Mouse (Mus musculus) brown adipose tissue, adult 24 weeks (tissue): ENCODE data around the gene Plac9b. TPM values are rescaled to one million over a fixed set of nuclear protein-coding genes. Genes with fewer than 3 reads are reported as not detected.
"Not testable (repeated sequence)": the region's sequence is repeated elsewhere in the genome, so short reads cannot be mapped to it uniquely, and the experiment has no call there.

Experiments used
- H3K27ac ChIP-seq: fragments of 200-500 bp; replicated peaks from 2 replicates; pipeline ENCODE4 v1.5.1; 2012; ENCODE audit warnings: low read depth, mild to moderate bottlenecking, low read length
- H3K4me1 ChIP-seq: fragments of 200-500 bp; 2 replicates; pipeline ENCODE4 v1.6.1; 2012; ENCODE audit warnings: low read length, mixed read lengths; ENCODE audit not compliant: control insufficient read depth, insufficient read depth, insufficient read length
- H3K4me3 ChIP-seq: fragments of 200-500 bp; 2 replicates; pipeline ENCODE4 v1.5.1; 2012; ENCODE audit warnings: low read depth, mild to moderate bottlenecking, low read length, moderate library complexity; ENCODE audit not compliant: insufficient read depth
- polyA plus RNA-seq: library from polyadenylated mRNA; stranded (reverse); fragments of >200 nt; gene quantifications from 2 replicates; pipeline ENCODE4 v1.2.4, GENCODE M21; 2012; ENCODE audit not compliant: missing spikeins, insufficient read depth, insufficient read length

Plac9b gene
- polyA plus RNA-seq, 1 experiment = 81.7 TPM

DNA sequence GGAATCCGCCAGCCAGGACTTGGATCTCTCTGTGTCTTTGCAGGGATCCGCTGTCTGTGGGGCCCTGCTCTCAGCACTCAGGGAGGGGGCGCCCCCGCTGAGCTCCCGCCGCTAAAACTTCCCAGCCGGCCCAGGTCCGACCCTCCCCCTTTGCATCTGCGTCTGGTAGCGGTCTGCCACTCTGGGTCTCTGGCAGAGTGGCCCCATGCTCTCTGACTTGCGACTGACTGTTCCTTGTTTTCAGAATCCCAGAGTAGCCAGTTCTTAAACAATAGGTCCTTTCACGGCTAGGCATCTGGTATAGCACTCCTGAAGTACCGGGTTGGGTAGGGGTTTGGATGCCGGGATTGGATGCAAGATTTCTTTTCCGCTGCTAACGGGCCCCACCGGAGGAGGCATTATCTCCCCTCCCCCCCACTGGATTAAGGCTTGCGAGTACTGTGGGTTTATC is 63.7 kb downstream of the Plac9b start:
- not testable (repeated sequence) for H3K4me1 ChIP-seq, H3K4me3 ChIP-seq, H3K27ac ChIP-seq

DNA sequence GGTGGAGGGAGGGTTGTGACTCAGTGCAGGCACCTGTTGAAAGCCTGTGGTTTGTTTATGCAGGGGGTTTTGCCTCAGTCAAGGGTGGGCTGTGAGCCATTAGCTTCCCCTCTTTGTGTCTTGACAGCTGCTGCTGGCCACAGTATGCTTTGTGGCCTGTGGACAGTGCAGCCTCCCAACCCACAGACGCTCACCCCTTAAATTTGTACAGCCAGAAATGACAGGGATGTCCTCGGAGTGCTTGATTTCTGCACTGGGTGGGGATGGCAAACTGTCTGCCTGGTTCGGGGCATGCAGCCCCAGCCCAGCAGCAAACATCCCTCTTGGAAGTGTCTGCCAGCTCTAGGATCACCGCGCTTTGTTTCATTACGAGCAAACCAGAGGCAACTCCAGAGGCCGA is 64.1 kb downstream of the Plac9b start, which contains the start of gene Duxbl2:
Gene Duxbl2, plus strand, starts transcription at position 200 of the 400 bp plus-strand sequence.
- not testable (repeated sequence) for H3K4me3 ChIP-seq, H3K4me1 ChIP-seq, H3K27ac ChIP-seq

Other genes with a start within 250 kb of the Plac9b start
- gene Cphx1, start 244.2 kb downstream of the Plac9b start, polyA plus RNA-seq = not detected in 2 replicates
- gene Duxbl1, start 203.9 kb downstream of the Plac9b start, polyA plus RNA-seq = not detected in 2 replicates
- gene Gm9780, start 139.8 kb downstream of the Plac9b start, polyA plus RNA-seq = 12.8 and 46.7 TPM in 2 replicates
- not detected in 2 replicates for gene Tmem254c, start 115.1 kb downstream of the Plac9b start, polyA plus RNA-seq
- not detected in 2 replicates for gene Cphx2, start 101.0 kb downstream of the Plac9b start, polyA plus RNA-seq
- gene Cphx3, start 100.2 kb downstream of the Plac9b start, polyA plus RNA-seq = not detected in 2 replicates
- not detected in 2 replicates for gene Duxbl2, start 64.1 kb downstream of the Plac9b start, polyA plus RNA-seq
- gene Tmem254b, start 24.6 kb upstream of the Plac9b start, polyA plus RNA-seq = 42.0 and 96.9 TPM in 2 replicates
- not detected in 2 replicates for gene Duxbl3, start 75.5 kb upstream of the Plac9b start, polyA plus RNA-seq